ENCODE assay signal across 9 mouse cellular contexts in genomic region chr19:58456491-58457061, GRCm38 (mm10). TPM values are rescaled to one million over a fixed set of nuclear protein-coding genes. Genes with fewer than 3 reads are reported as not detected.
DNase-seq lines count a peak whose midpoint lies in the region; ATAC-seq lines count a peak whose summit lies in the region.
"Had no signal": no experiment of that assay in that cellular context is flagged by ENCODE, and none has a peak within 500 bp of the region (broad histone marks: within the 10 kb centered on the region; RNA-seq: fewer than 3 reads in every experiment).

No protein-coding gene starts in this region.

- H3K27me3 ChIP-seq in kidney, embryonic 15.5 days: peaks cover 43% of the 10 kb centered on the region
- peaks cover 73% of the 10 kb centered on the region for H3K27me3 ChIP-seq in limb, embryonic 10.5 days (ENCODE audit: low read depth, poor library complexity, severe bottlenecking)
- no peaks in the 10 kb centered on the region for H3K27me3 ChIP-seq in neural tube, embryonic 14.5 days (ENCODE audit: control insufficient read depth, insufficient read depth, low read length)
- H3K27me3 ChIP-seq: Patski had no signal

- peak overlapping the region; percentile 6; the same call in 1 of the 2 replicates for H3K9ac ChIP-seq in kidney, embryonic 15.5 days
- peak overlapping the region; percentile 74 for H3K9ac ChIP-seq in neural tube, embryonic 14.5 days (replicated peaks; ENCODE audit: low read depth, low read length)

- no peaks in the 10 kb centered on the region for H3K36me3 ChIP-seq in kidney, embryonic 15.5 days
- H3K36me3 ChIP-seq in limb, embryonic 10.5 days: no peaks in the 10 kb centered on the region
- no peaks in the 10 kb centered on the region for H3K36me3 ChIP-seq in neural tube, embryonic 14.5 days (ENCODE audit: control insufficient read depth, insufficient read depth, low read length)

- peaks cover 56% of the 10 kb centered on the region for H3K4me1 ChIP-seq in kidney, embryonic 15.5 days
- H3K4me1 ChIP-seq in limb, embryonic 10.5 days: peaks cover 54% of the 10 kb centered on the region
- peaks cover 31% of the 10 kb centered on the region for H3K4me1 ChIP-seq in neural tube, embryonic 14.5 days (ENCODE audit: control insufficient read depth, insufficient read depth, low read length)

- no peaks in the 10 kb centered on the region for H3K9me3 ChIP-seq in kidney, embryonic 15.5 days (replicated peaks)
- H3K9me3 ChIP-seq in limb, embryonic 10.5 days (replicated peaks): no peaks in the 10 kb centered on the region
- H3K9me3 ChIP-seq in neural tube, embryonic 14.5 days (ENCODE audit: control insufficient read depth, low read length): no peaks in the 10 kb centered on the region

- ATAC-seq in kidney, embryonic 15.5 days (replicated peaks; ENCODE audit: low FRiP score): no peak
- ATAC-seq in neural tube, embryonic 14.5 days (ENCODE audit: low read depth): peak; percentile 11; the same call in 1 of the 2 replicates
- no peak for ATAC-seq in activated CD4-positive, CD25-positive, alpha-beta regulatory T cell, adult 4 months

- no peak for DNase-seq in kidney, postnatal 14 days
- peak; percentile 49 for DNase-seq in embryo, embryonic 9.5 days (ENCODE audit: extremely low spot score)
- peak; percentile 53 for DNase-seq in limb, embryonic 10.5 days (ENCODE audit: low spot score)
- DNase-seq in kidney, postnatal 10 days: no peak
- DNase-seq in kidney, adult 18-20 months: no peak

- whole genome bisulfite sequencing in kidney, embryonic 15.5 days: 4% methylated on average over 16 of the region's 16 CpGs
- 9% methylated on average over 16 of the region's 16 CpGs for WGBS in limb, embryonic 10.5 days
- 3% methylated on average over 16 of the region's 16 CpGs for WGBS in neural tube, embryonic 14.5 days

- H3K27ac ChIP-seq in kidney, embryonic 15.5 days: no peak overlapping the region
- no peak overlapping the region for H3K27ac ChIP-seq in limb, embryonic 10.5 days
- peak overlapping the region; percentile 74 for H3K27ac ChIP-seq in neural tube, embryonic 14.5 days (ENCODE audit: low read depth, low read length)

- peak overlapping the region; percentile 98 for H3K4me2 ChIP-seq in kidney, embryonic 15.5 days
- peak overlapping the region; percentile 93 for H3K4me2 ChIP-seq in neural tube, embryonic 14.5 days (ENCODE audit: low read depth, low read length)

- peak overlapping the region; percentile 57 for H3K4me3 ChIP-seq in kidney, embryonic 15.5 days (replicated peaks)
- H3K4me3 ChIP-seq in limb, embryonic 10.5 days: peak overlapping the region; percentile 62; the same call in 1 of the 2 replicates
- H3K4me3 ChIP-seq in neural tube, embryonic 14.5 days (ENCODE audit: low read depth, low read length): peak overlapping the region; percentile 60

RNA-seq across cellular contexts. Expression of gene Gfra1, which starts 0.9 kb away (rescaled TPM):
- polyA plus RNA-seq in kidney, embryonic 15.5 days (2015; fragmentation: Nextera tagmentation; extraction: Ambion mirVana): 65.3 and 67.8 TPM in 2 replicates
- 3.0 and 5.1 TPM in 2 replicates for polyA plus RNA-seq in limb, embryonic 10.5 days (2016; fragmentation: Nextera tagmentation; extraction: Ambion mirVana)
- polyA plus RNA-seq in neural tube, embryonic 14.5 days (2014; fragmentation: Nextera tagmentation; extraction: Ambion mirVana): 67.8 and 67.9 TPM in 2 replicates
- under 1 TPM; 0.22 to 0.44 TPM for polyA plus RNA-seq in activated CD4-positive, CD25-positive, alpha-beta regulatory T cell, adult 4 months (2017; shearing (Covaris generic))

RNA-seq across cellular contexts. Expression of gene Ccdc172, which starts 55.2 kb away (rescaled TPM):
- not detected in 2 replicates for polyA plus RNA-seq in kidney, embryonic 15.5 days (2015; fragmentation: Nextera tagmentation; extraction: Ambion mirVana)
- not detected in 2 replicates for polyA plus RNA-seq in limb, embryonic 10.5 days (2016; fragmentation: Nextera tagmentation; extraction: Ambion mirVana)
- polyA plus RNA-seq in neural tube, embryonic 14.5 days (2014; fragmentation: Nextera tagmentation; extraction: Ambion mirVana): not detected in 2 replicates
- polyA plus RNA-seq in activated CD4-positive, CD25-positive, alpha-beta regulatory T cell, adult 4 months (2017; shearing (Covaris generic)): not detected
- polyA plus RNA-seq: Patski had no signal

Comparison
In these comparisons a context has a peak if more than half of its experiments do, and no peak if none do; other contexts are left out.
1. DNase-seq: peak in embryo, embryonic 9.5 days (single experiment) and limb, embryonic 10.5 days (single experiment); none in kidney, postnatal 14 days (single experiment), kidney, postnatal 10 days (single experiment) and kidney, adult 18-20 months (single experiment).
2. RNA of gene Gfra1, which starts 0.9 kb away (polyA plus RNA-seq): 67.8 to 67.9 TPM in neural tube, embryonic 14.5 days and 65.3 to 67.8 TPM in kidney, embryonic 15.5 days; 3.0 to 5.1 TPM in limb, embryonic 10.5 days and 0.22 to 0.44 TPM in activated CD4-positive, CD25-positive, alpha-beta regulatory T cell, adult 4 months; every median in the first group is over 10 times any median in the second.
3. Peak in every context shown above with its lines, with median percentiles within 50 percentile points of each other: H3K4me3 ChIP-seq.